Mouse (Mus musculus): ENCODE results near the gene Rbpjl.

DNA sequence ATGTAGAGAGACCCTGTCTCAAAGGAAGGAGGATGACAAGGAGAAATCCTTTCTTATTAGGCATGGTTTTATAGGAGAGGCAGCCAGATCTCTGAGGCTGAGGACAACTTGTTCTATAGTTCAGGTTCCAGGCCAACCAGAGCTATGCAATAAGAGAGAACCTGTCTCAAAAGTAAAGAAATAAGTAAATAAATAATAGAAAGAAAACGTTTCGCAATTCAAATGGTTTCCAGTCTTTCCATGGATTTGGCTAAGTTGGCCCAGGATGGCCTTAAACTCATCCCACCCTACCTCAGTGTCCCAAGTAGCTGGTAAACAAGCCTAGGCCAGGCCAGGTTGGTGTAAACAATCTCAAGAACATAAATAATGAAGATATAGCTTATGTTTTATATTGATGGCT, 41.8 kb downstream of the Rbpjl start:
- no peak for TF ChIP-seq CTCF (IDR thresholded peaks at IDR 0.05; ENCODE audit: extremely low read depth, insufficient read depth, low read length)
- no peak for TF ChIP-seq POLR2A (IDR thresholded peaks at IDR 0.05; ENCODE audit: extremely low read depth, insufficient read depth, low read length)
